Mouse (Mus musculus) MEL (cell line): ENCODE measurements at regions not wholly inside any gene's neighbourhood (a gene's known extent, or its start where the extent isn't known, plus 50 kb on each side); places are given as distances from the start of the nearest gene placed in this dataset.

Experiments
- DNase-seq: peaks from one replicate; pipeline ENCODE4 v3.0.0; 2011; ENCODE audit warnings: low read depth, low spot score
- H3K27ac ChIP-seq: 2 replicates; pipeline ENCODE4 v1.5.1; 2012; ENCODE audit warnings: low read depth, mild to moderate bottlenecking, control low read depth, low read length, moderate library complexity; ENCODE audit not compliant: control insufficient read depth
- H3K27me3 ChIP-seq, 2 experiments: fragments of 150-350 bp in 1 of 2; sonication (generic) in 1 of 2; 2 replicates each; pipeline ENCODE4 v1.6.1; 2012; ENCODE audit warnings: low read length in 2 of 2, mild to moderate bottlenecking in 2 of 2, improper control_type of control experiment in 1 of 2, moderate library complexity in 1 of 2; ENCODE audit not compliant: insufficient read depth in 2 of 2, control insufficient read depth in 1 of 2
- H3K36me3 ChIP-seq, 2 experiments: 2 replicates each; pipeline ENCODE4 v1.6.1; 2012 to 2014; ENCODE audit warnings: low read length in 2 of 2, improper control_type of control experiment in 1 of 2, inconsistent platforms in 1 of 2, mild to moderate bottlenecking in 1 of 2; ENCODE audit not compliant: insufficient read depth in 2 of 2, control insufficient read depth in 1 of 2
- H3K4me1 ChIP-seq, 2 experiments: fragments of 150-350 bp in 1 of 2; sonication (generic) in 1 of 2; 2 replicates each; pipeline ENCODE4 v1.6.1; 2012; ENCODE audit warnings: low read length in 2 of 2, improper control_type of control experiment in 1 of 2, mild to moderate bottlenecking in 1 of 2; ENCODE audit not compliant: insufficient read depth in 2 of 2, control insufficient read depth in 1 of 2
- H3K4me3 ChIP-seq, 2 experiments: fragments of 150-350 bp in 1 of 2; sonication (generic) in 1 of 2; 2 replicates each; pipeline ENCODE4 v1.5.1; 2012; ENCODE audit warnings: low read depth in 2 of 2, low read length in 2 of 2, mild to moderate bottlenecking in 2 of 2, moderate library complexity in 2 of 2, control low read depth in 1 of 2, improper control_type of control experiment in 1 of 2; ENCODE audit not compliant: control insufficient read depth in 1 of 2, insufficient read depth in 1 of 2
- H3K79me2 ChIP-seq: 2 replicates; pipeline ENCODE4 v1.6.1; 2012; ENCODE audit warnings: mild to moderate bottlenecking, low read length, moderate library complexity; ENCODE audit not compliant: control insufficient read depth, poor library complexity, insufficient read depth
- H3K9ac ChIP-seq: 2 replicates; pipeline ENCODE4 v1.6.1; 2012; ENCODE audit warnings: low read depth, mild to moderate bottlenecking, control low read depth, low read length, moderate library complexity; ENCODE audit not compliant: control insufficient read depth, poor library complexity, severe bottlenecking
- H3K9me3 ChIP-seq: fragments of 150-350 bp; sonication (generic); replicated peaks from 2 replicates; pipeline ENCODE4 v1.6.1; 2012; ENCODE audit warnings: mild to moderate bottlenecking, low read length, improper control_type of control experiment, moderate library complexity; ENCODE audit not compliant: insufficient read depth
- CHD2 ChIP-seq: IDR thresholded peaks from 2 replicates; pipeline ENCODE4 v1.6.1; 2011; ENCODE audit warnings: low read length, improper control_type of control experiment
- E2F4 ChIP-seq: IDR thresholded peaks from 2 replicates; pipeline ENCODE4 v1.6.1; 2011; ENCODE audit warnings: low read depth, low read length, improper control_type of control experiment, borderline replicate concordance
- ELF1 ChIP-seq: IDR thresholded peaks from 2 replicates; pipeline ENCODE4 v1.6.1; 2014; ENCODE audit warnings: low read depth, mild to moderate bottlenecking, inconsistent platforms, low read length, improper control_type of control experiment, moderate library complexity
- ETS1 ChIP-seq: IDR thresholded peaks from 2 replicates; pipeline ENCODE4 v1.6.1; 2012; ENCODE audit warnings: low read depth, mild to moderate bottlenecking, inconsistent platforms, low read length, improper control_type of control experiment, moderate library complexity
- GABPA ChIP-seq: IDR thresholded peaks from 2 replicates; pipeline ENCODE4 v1.6.1; 2012; ENCODE audit warnings: low read depth, mild to moderate bottlenecking, inconsistent platforms, low read length, improper control_type of control experiment, moderate library complexity
- HCFC1 ChIP-seq: IDR thresholded peaks from 2 replicates; pipeline ENCODE4 v1.6.1; 2012; ENCODE audit warnings: low read depth, mild to moderate bottlenecking, inconsistent platforms, low read length, improper control_type of control experiment, moderate library complexity
- KAT2A ChIP-seq: conservative IDR thresholded peaks from 2 replicates; pipeline ENCODE4 v1.6.1; 2012; ENCODE audit warnings: low read depth, low read length, improper control_type of control experiment, inconsistent platforms
- MAFK ChIP-seq: IDR thresholded peaks from 2 replicates; pipeline ENCODE4 v1.6.1; 2011; ENCODE audit warnings: low read depth, mild to moderate bottlenecking, low read length, improper control_type of control experiment, borderline replicate concordance
- MEF2A ChIP-seq: IDR thresholded peaks from 2 replicates; pipeline ENCODE4 v1.6.1; 2014; ENCODE audit warnings: low read depth, mild to moderate bottlenecking, inconsistent platforms, low read length, improper control_type of control experiment; ENCODE audit not compliant: poor library complexity, insufficient replicate concordance, severe bottlenecking; ENCODE audit errors: extremely low read depth
- MYB ChIP-seq: IDR thresholded peaks from 2 replicates; pipeline ENCODE4 v1.6.1; 2011; ENCODE audit warnings: mild to moderate bottlenecking, low read depth, low read length, improper control_type of control experiment
- MYC ChIP-seq: IDR thresholded peaks from 2 replicates; pipeline ENCODE4 v1.6.1; 2011; ENCODE audit warnings: low read depth, mild to moderate bottlenecking, low read length, improper control_type of control experiment, moderate library complexity
- POLR2AphosphoS2 ChIP-seq: IDR thresholded peaks from 2 replicates; pipeline ENCODE4 v1.6.1; 2011; ENCODE audit warnings: low read length, improper control_type of control experiment
- RAD21 ChIP-seq: IDR thresholded peaks from 2 replicates; pipeline ENCODE4 v1.6.1; 2011; ENCODE audit warnings: mild to moderate bottlenecking, low read depth, low read length, improper control_type of control experiment
- RCOR1 ChIP-seq: IDR thresholded peaks from 2 replicates; pipeline ENCODE4 v1.6.1; 2012; ENCODE audit warnings: low read depth, mild to moderate bottlenecking, inconsistent platforms, low read length, improper control_type of control experiment
- SIN3A ChIP-seq: IDR thresholded peaks from 2 replicates; pipeline ENCODE4 v1.6.1; 2012; ENCODE audit warnings: low read length, improper control_type of control experiment, inconsistent platforms
- SMC3 ChIP-seq: IDR thresholded peaks from 2 replicates; pipeline ENCODE4 v1.6.1; 2011; ENCODE audit warnings: low read depth, low read length, improper control_type of control experiment
- USF1 ChIP-seq: IDR thresholded peaks from 2 replicates; pipeline ENCODE4 v1.6.1; 2014; ENCODE audit warnings: low read depth, mild to moderate bottlenecking, inconsistent platforms, low read length, improper control_type of control experiment, moderate library complexity
- USF2 ChIP-seq, 2 experiments: IDR thresholded peaks; 2 replicates each; pipeline ENCODE4 v1.6.1; 2011 to 2012; ENCODE audit warnings: improper control_type of control experiment in 2 of 2, low read length in 2 of 2, borderline replicate concordance in 1 of 2, inconsistent platforms in 1 of 2, low read depth in 1 of 2, mild to moderate bottlenecking in 1 of 2; ENCODE audit not compliant: insufficient read depth in 1 of 2
- ZKSCAN1 ChIP-seq: IDR thresholded peaks from 2 replicates; pipeline ENCODE4 v1.6.1; 2012; ENCODE audit warnings: low read depth, mild to moderate bottlenecking, inconsistent platforms, low read length, improper control_type of control experiment, moderate library complexity
- ZMIZ1 ChIP-seq: IDR thresholded peaks from 2 replicates; pipeline ENCODE4 v1.6.1; 2012; ENCODE audit warnings: low read depth, mild to moderate bottlenecking, inconsistent platforms, low read length, improper control_type of control experiment, moderate library complexity
- ZNF384 ChIP-seq: IDR thresholded peaks from 2 replicates; pipeline ENCODE4 v1.6.1; 2012; ENCODE audit warnings: low read depth, mild to moderate bottlenecking, inconsistent platforms, low read length, improper control_type of control experiment

DNA sequence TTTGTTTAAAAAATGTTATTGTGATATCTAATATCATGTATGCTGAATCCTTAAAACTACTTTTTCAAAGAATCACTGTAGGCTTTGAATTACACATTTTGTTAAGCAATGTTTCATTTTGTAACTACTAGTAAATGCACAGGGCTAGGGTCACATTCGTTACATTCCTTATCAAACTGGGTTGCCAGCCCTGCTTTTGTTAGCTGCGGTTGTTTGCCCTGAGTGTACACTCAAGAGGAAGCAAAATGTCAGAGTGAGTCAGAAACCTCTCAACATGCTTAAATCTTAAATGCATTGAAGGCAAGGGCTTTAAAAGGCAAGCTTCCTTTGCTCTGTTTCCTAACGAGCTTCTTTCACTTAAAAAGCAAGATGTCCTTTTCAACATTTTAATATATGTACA is 193.6 kb upstream of the Daam1 start:
- TF ChIP-seq CHD2 (no peak), MYB (no peak), HCFC1 (no peak), ZNF384 (no peak), ETS1 (no peak), USF1 (no peak), MYC (no peak), SIN3A (no peak), ELF1 (no peak), MAFK (no peak), SMC3 (no peak), ZKSCAN1 (no peak), POLR2AphosphoS2 (no peak), E2F4 (no peak), RCOR1 (no peak), USF2 (IDR thresholded peaks at IDR 0.05; ENCODE audit: borderline replicate concordance in 1 of 2, insufficient read depth in 1 of 2, low read depth in 1 of 2, low read length in 2 of 2) (no peak)
- no peak for DNase-seq
- no peaks in the 10 kb centered on the region for H3K9me3 ChIP-seq
- H3K79me2 ChIP-seq = no peaks in the 10 kb centered on the region
- H3K27me3 ChIP-seq = no peaks in the 10 kb centered on the region
- no peak overlapping the region for H3K4me3 ChIP-seq
- no peaks in the 10 kb centered on the region for H3K4me1 ChIP-seq
- no peaks in the 10 kb centered on the region for H3K36me3 ChIP-seq
- H3K9ac ChIP-seq = no peak overlapping the region
- no peak overlapping the region for H3K27ac ChIP-seq

GRCm38 (mm10) chr12:71638246-71638645 is 192.6 kb upstream of the Daam1 start:
- H3K27ac ChIP-seq = no peak overlapping the region
- H3K4me3 ChIP-seq = no peak overlapping the region
- no peak for TF ChIP-seq ZKSCAN1
- TF ChIP-seq MEF2A = no peak
- no peak for TF ChIP-seq GABPA
- no peak for TF ChIP-seq RAD21
- no peak for TF ChIP-seq ZMIZ1
- TF ChIP-seq SIN3A = no peak
- no peak for TF ChIP-seq MYB
- TF ChIP-seq CHD2 = no peak
- no peak for TF ChIP-seq KAT2A
- no peak for DNase-seq
- H3K27me3 ChIP-seq = no peaks in the 10 kb centered on the region
- H3K4me1 ChIP-seq = no peaks in the 10 kb centered on the region
- no peaks in the 10 kb centered on the region for H3K9me3 ChIP-seq
- no peaks in the 10 kb centered on the region for H3K36me3 ChIP-seq
- no peak overlapping the region for H3K9ac ChIP-seq
- H3K79me2 ChIP-seq = no peaks in the 10 kb centered on the region
